Mouse (Mus musculus) midbrain, embryonic 14.5 days (tissue): Measurements from ENCODE around the gene Adgrf2. TPM values are rescaled to one million over a fixed set of nuclear protein-coding genes. Genes with fewer than 3 reads are reported as not detected.

Source experiments
- ATAC-seq: fragments of 200-750 bp; cut with Nextera tagmentation; 2 replicates; pipeline ENCODE4 v1.8.0; 2017; ENCODE audit warnings: moderate number of reproducible peaks, moderate library complexity; ENCODE audit not compliant: low FRiP score, low TSS enrichment
- DNase-seq: peaks from one replicate; pipeline ENCODE4 v3.0.0-alpha.2; 2015
- H3K27ac ChIP-seq: fragments of 300-500 bp; sonication (generic); replicated peaks from 2 replicates; pipeline ENCODE4 v1.5.1; 2014; ENCODE audit warnings: mild to moderate bottlenecking, low read depth, low read length, moderate library complexity
- H3K27me3 ChIP-seq: fragments of 300-500 bp; sonication (generic); 2 replicates; pipeline ENCODE4 v1.6.1; 2014; ENCODE audit warnings: low read length, control low read depth, mixed read lengths; ENCODE audit not compliant: control insufficient read depth, insufficient read depth
- H3K36me3 ChIP-seq: fragments of 300-500 bp; sonication (generic); 2 replicates; pipeline ENCODE4 v1.6.1; 2014; ENCODE audit warnings: low read length, control low read depth; ENCODE audit not compliant: control insufficient read depth, insufficient read depth
- H3K4me1 ChIP-seq: fragments of 300-500 bp; sonication (generic); 2 replicates; pipeline ENCODE4 v1.6.1; 2014; ENCODE audit warnings: mild to moderate bottlenecking, antibody characterized with exemption, low read length, control low read depth; ENCODE audit not compliant: control insufficient read depth, insufficient read depth
- H3K4me2 ChIP-seq: fragments of 300-500 bp; sonication (generic); 2 replicates; pipeline ENCODE4 v1.6.1; 2014; ENCODE audit warnings: mild to moderate bottlenecking, low read length, moderate library complexity
- H3K4me3 ChIP-seq: fragments of 300-500 bp; sonication (generic); replicated peaks from 2 replicates; pipeline ENCODE4 v1.5.1; 2014; ENCODE audit warnings: low read depth, low read length
- H3K9ac ChIP-seq: fragments of 300-500 bp; sonication (generic); replicated peaks from 2 replicates; pipeline ENCODE4 v1.6.1; 2014; ENCODE audit warnings: mild to moderate bottlenecking, low read length, moderate library complexity
- H3K9me3 ChIP-seq: fragments of 300-500 bp; sonication (generic); 2 replicates; pipeline ENCODE4 v1.6.1; 2016; ENCODE audit warnings: low read length, control low read depth, mixed read lengths; ENCODE audit not compliant: control insufficient read depth
- WGBS: fragments of 180-500 bp; shearing (Covaris S2); extraction: QIAGEN DNeasy Blood & Tissue Kit; methylation state at CpG from one replicate; pipeline ENCODE4 v1.1.7; 2014; 5-methylcytosine and 5-hydroxymethylcytosine counted together
- polyA plus RNA-seq: library from polyadenylated mRNA; unstranded; fragments of >200 nt; fragmentation: Nextera tagmentation; extraction: Ambion mirVana; gene quantifications from 2 replicates; pipeline ENCODE4 v1.2.1, GENCODE M21; 2014

Gene Adgrf2
- polyA plus RNA-seq, 1 experiment from 2014 or later, result 0.11 TPM

DNA sequence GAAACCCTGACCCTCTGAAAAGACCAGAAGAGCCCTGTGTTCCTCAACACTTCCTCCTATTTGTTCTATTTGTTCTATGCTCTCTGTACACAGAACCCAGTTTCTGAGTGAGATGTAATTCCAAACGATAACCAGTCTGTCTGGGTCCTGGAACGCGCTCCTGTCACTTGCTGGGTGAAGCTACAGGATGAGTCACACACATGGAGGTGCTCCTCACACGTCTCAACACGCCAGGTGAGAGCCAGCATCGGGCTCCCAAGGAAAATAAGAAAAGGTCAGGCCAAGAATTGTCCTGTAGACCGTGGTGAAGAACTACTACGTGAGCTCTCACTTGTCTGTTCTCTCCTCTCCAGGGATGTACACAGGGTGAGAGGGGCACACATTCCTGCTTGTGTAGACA, 51.4 kb downstream of the Adgrf2 start:
- no peaks in the 10 kb centered on the region for H3K9me3 ChIP-seq

More for the DNA sequence above, 51.4 kb downstream of the Adgrf2 start:
- Histone ChIP-seq H3K4me2 (no peak overlapping the region), H3K27me3 (no peaks in the 10 kb centered on the region), H3K27ac (no peak overlapping the region), H3K4me3 (no peak overlapping the region), H3K4me1 (no peaks in the 10 kb centered on the region), H3K36me3 (no peaks in the 10 kb centered on the region), H3K9ac (no peak overlapping the region)
- DNase-seq (no peak), ATAC-seq (no peak)
- WGBS, result 88% methylated on average over 8 of the region's 8 CpGs

Other genes with a start within 250 kb of the Adgrf2 start
- gene Opn5, start 130.8 kb downstream of the Adgrf2 start, polyA plus RNA-seq, result 0.29 TPM in 1 of 2 replicates, not detected in the other
- 0.25 and 0.32 TPM in 2 replicates for gene Adgrf4, start 49.9 kb downstream of the Adgrf2 start, polyA plus RNA-seq
- 9.8 and 11.3 TPM in 2 replicates for gene Cd2ap, start 134.5 kb upstream of the Adgrf2 start, polyA plus RNA-seq